Mouse (Mus musculus) left cerebral cortex, adult 11 months (tissue): Measurements from ENCODE around the gene Pik3r3.
"Not testable (repeated sequence)": the region's sequence is repeated elsewhere in the genome, so short reads cannot be mapped to it uniquely, and the experiment has no call there.

Experiments
- DNase-seq: peaks from one replicate; pipeline ENCODE4 v3.0.0; 2022; ENCODE audit warnings: low spot score

The Pik3r3 gene

DNA sequence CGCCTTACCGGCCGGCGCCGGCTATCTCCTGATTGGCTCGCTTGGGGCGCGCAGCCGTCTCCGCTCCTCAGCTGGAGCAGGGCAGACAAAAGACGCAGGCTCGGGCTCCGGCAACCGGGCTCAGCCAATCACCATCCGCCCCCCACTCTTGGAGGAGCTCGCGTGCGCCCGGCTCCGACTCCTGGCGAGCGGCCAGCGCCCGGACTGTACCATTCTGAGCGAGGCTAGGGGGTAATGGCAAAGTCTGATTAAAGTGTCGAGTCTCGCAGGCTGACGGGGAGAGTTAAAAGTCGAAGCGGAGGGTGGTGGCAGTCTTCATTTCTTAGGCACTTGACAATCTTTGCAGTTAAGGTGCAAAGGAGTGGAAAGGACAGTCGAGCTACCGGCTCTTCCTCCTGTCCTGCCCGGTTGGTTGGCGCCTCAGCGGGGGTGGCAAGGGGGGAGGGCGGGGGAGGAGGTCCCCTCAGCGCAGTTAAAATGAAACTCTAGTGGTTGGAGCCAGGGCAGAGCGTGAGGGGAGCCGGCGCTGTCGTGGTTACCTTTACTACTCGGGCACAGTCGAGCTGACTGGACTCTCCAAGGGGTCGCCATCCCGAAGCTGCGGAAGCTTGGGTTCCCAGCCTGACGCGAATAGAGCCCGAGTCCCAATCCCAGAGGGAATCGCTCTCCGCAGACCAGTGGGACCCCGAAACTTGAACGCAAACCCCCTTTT is at the start of gene Pik3r3:
Pik3r3 (plus strand) TSS at position 479 of the 712 bp plus-strand sequence.
- DNase-seq, result peak; percentile 98

DNA sequence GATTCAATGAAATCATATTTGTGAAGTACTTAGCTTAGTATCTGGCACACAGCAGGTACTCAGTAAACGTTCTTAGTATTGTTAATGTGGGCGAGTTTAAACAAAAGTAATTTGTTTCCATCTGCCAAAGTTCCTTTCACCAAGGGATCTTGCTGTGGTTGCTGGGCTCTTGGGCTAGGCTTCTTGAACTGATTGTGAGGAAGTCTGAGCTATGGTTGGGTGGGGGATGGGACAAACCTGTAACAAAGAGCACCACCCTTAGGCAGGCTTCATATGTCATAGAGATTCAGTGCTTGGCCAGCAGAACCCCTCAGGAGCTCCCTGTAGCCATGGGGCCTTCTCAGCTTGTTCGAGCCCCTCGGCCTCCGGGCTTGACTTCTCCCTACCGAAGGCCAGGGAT is 48.3 kb upstream of the Pik3r3 start, which contains the start of the genes 1700042G07Rik and Gm49337:
1700042G07Rik (plus strand) TSS at position 301 of the 400 bp plus-strand sequence.
Gm49337 (plus strand) TSS at position 313 of the 400 bp plus-strand sequence.
- DNase-seq, result no peak

DNA sequence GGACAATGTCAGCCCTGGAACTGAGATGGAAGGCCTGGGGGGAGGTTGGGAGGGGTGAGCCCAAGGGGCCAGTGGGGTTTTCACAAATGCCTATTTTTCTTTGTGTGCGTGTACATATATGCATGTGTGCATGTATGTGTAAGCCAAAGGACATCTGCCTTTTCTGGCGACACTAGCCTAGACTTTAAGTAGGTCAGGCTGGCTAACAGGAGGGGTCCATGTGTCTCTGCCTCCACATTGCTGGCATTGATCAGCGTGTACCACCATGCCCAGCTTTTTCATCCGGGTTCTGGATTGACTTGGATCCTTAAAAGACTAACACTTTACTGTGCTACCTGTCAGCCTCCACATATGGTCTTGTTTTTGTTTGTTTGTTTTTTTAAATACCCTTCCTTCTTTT is 47.7 kb upstream of the Pik3r3 start:
- no peak for DNase-seq

DNA sequence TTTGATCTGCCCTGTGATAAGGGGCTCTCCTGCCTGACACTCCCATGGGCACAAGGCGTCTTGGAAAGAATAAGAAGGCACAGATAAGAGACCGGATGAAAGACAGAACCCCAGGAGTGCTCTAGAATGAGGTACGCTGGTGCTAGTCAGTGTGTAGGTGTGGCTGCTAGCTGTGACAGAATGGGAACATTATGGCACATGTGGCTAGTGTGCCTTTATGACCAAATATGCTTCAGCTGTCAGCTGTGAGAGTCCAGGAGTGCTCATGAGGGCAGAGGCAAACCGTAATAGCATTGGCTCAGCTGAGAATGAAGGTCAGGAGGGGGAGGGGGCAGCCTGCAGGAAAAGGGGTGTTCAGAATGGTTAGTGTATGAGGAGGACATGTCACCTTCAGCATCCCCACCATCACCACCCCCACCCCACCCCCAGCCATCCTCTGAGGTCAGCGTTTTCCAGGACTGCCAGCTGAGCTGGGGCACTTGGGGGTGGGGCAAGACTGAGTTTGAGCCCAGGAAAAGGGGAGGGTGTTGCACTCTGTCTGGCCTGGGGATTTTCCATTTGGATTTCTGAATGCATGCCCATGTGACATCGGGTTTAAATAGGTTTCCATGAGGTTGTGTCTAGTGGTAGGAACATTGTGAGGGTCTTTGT is 46.8 kb upstream of the Pik3r3 start:
- no peak for DNase-seq

DNA sequence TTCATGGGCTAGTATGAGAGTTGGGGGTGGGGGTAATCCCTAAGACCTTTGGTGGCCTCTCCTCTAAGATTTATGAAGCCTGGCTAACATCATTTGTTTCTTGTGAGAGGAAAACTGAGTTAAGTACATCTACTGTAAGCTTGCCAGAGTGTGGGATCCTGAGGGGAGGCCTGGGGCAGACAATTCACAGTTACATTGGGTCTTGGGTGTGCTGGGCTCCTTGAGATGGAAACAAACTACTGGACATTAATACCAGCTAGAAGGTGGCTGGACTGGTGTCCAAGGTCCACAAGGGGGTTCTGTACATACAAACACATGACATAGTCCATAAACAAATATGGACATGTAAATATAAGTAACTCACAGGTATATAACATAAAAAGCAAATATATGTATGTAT is 46.3 kb upstream of the Pik3r3 start:
- no peak for DNase-seq

DNA sequence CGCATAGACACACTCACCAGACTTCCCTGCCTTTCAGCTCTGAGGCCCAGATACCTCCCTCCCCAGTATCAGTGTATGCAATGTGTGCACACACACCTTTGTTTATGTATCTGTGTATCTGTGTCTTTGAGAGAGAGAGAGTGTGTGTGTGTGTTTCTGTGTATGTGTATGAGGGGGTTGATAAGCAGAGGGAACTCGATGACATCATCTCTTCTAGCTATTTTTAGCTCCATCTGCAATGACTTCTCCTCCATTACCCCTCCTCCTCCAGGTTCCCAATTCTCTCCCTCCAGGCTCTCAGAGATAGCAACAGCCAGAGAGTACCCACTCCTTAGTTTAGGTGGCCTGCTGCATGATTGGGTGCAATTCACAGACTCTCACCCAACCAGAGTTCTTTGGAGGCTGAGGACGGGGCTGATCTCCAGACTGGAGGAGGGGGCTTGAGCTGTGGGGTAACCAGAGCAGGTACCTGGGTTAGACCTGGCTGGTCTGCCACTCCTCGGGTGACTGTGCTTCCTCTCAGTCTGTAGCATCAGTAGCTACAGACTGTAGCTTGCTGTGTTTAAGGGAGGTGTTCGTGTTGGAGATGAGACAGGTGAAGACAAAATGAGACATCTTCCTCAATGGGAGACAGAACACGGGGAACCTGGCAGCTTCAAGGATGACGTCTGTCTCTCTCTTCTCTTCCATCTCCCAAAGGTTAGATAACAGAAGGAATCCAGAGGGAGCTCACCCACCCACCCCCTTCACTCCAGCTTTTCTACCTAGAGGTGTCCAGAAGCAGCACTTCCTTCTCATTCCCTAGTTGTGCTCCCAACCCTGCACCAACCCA is 45.5 kb upstream of the Pik3r3 start:
- DNase-seq, result no peak

DNA sequence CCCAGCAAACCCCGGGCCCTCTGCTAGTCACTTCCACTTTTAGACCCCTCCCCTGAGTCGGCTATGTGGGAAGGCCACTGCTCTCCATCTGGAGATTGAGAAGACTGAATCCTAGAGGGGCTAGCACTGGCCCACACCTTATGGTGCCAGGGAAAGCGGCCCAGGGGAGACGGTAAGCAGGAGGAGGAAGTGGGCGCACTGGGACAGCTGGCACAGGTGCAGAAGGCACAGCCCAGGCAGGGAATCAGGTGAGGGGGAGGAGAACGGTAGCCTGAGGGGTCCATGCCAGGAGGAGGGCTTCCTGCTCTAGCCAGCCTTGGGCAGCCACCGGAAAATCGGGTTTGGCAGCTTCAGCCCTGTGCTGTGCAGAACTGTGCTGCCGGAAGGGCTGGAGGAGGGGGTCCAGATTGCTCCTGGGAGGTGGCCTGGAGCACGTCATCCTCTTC is 44.9 kb upstream of the Pik3r3 start:
- no peak for DNase-seq

DNA sequence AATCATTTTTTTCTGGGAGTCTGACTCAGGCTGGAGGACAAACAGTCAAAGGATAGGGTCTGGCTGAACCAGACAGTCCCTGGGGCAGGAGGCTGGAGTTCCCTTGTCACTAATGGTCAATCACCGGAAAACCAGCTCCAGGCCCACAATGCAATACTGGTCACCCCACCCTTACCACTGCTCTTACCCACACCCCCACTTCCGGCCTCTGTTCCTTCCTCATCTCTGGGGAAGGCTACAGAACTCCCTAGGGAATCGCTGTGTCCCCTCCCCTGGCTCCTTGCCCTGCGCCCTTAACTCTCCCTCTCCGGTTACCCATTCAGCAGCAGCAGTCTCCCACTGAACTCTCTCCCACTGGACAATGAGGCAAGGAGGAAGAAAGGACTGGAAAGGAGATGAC is 44.3 kb upstream of the Pik3r3 start:
- DNase-seq, result no peak

DNA sequence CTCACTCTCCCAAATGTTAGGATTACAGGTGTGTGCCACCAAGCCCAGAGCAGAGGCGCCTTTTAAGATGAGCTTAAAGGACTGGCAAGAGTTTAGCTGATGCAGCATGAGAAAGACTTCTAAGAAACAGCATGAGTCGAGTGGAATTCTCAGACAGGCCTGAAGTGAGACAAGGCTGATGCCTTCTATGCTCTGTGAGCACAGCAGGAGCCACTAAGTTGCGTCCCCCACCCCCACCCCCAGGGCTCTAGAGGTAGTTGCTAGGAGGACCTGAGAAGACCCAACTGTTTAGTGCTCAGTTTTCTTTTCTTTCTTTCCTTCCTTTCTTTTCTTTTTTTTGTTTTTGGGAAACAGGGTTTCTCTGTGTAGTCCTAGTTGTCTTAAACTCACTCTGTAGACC is 39.3 kb upstream of the Pik3r3 start:
- no peak for DNase-seq

DNA sequence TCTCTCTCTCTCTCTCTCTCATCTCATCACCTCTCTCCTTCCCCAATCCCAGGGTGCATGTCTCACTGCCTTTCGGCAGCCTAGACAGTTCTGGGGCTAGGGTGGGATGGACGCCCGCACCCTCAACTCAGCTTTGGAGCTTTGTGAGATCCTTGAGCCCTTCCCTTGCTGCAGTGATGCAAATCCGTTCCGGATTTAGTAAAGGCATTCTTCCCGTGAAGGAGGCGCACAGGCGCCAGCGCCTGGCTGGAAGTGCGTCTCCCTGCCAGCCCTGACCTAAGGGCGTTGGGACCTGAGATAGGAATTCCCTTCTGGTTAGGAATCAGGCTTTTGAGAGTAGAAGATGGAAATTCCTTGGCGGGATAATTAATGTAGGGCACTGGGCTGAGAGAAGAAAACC is 38.7 kb upstream of the Pik3r3 start:
- DNase-seq, result no peak

DNA sequence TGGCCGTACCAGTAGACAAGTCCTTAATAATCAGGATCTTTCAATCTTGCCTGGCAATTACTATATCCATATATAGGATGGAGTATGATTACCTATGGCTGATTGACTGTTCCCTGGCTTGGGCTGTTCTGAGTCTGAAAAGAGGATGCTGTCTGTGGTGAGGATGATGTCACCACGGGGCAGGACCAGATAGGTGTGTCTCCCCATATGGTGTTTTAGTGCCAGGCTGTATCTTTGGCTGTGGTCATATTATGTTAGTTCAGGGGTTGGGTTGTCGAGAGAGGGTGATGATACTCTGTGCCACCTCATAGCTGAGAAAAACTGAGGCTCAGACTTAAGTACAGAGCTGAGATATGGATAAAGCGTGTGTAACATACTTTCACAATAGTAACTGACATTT is 36.3 kb upstream of the Pik3r3 start:
- DNase-seq, result no peak

DNA sequence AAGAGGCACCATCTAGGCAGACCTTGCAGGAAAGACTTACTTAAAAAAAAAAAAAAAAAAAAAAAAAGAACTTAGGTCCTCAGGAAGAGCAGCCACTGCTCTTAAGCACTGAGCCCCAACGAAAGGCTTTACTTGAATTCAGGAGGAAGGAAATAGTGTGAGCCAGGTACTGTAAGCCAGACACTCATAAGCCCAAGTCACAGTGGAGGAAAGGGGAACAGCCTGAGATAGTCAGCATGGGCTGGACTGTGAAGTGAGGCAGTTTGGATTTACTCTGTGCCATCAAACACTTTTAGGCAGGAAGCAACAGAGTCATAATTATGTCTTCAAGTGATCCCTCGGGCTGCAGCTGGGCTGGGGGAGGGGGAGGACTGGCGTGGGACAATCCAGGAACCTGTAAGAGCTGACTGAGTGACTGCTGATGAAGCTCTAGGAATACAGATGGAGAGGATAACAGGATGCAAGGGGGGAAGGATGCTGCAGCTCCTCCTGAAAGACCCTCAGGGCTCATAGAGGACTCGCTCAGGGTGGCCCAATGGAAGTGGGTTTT is 29.1 kb upstream of the Pik3r3 start:
- no peak for DNase-seq

DNA sequence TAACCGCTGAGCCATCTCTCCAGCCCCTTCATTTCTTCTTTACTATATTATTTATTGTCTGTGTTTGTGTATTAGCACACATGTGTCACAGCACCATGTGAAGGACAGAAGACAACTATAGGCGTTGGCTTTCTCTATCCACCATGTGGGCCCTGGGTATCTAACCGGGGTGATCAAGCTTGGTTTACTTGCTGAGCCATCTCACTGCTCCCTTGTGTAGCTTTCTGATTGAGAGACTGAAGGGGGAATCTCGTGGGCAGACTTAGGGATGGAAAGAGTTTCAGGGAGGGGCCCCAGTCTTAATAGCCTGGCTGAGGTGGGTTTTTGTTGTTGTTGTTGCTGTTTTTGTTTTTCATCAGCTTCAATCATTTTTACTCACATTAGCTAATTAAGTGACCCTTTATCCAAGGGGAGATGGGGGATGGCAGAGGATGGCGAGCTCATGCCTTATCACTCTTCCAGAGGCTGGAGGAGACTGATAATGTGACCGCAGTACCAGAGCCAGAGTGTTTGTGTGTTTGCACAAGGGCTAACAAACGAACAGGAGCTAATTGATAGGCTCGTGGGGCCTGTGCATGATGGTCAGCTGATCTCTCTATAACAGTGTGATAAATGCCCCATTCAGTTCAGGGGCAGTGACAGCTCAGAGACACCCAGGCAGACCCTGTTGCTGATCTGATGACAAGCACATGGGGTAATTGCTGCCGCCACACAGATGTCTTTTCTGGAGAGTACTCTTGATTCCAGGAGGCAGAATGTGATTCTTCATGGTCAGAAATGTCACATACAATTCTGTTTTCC is 27.6 kb upstream of the Pik3r3 start:
- no peak for DNase-seq

DNA sequence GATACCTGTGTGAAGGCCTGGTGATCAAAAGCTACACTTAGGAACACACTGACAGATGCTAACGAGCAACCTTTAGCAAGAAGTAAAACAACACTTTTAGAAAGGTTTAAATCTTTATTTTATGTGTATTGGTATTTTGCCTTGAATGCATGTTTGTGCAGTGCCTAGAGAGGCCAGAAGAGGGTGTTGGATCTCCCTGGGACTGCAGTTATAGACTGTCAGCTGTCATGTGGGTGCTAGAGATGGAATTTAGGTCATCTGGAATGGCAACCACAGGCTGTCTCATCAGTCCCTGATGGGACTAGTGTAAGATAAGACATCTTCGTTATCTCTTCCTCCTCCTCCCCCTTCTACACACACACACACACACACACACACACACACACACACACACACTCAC is 23.0 kb upstream of the Pik3r3 start:
- no peak for DNase-seq

DNA sequence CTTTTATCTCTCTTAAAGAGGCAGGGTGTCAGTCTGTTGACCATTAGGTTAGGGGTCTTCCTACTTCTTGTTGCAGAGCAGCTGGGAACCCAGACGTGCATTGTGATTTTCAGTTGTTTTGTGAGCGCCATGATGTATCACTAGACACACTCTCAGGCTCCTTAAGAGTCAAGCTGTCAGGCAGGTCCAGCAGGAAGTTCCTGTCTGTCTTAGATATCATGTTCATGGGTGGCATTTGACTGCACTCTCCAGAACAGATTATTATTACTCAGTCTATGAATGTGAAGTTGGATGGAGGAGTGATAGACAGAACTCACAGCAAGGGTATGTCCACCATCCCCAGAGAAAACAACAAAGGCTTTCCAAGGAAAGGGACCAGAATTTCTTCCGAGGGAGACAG is 17.0 kb upstream of the Pik3r3 start:
- DNase-seq, result no peak

DNA sequence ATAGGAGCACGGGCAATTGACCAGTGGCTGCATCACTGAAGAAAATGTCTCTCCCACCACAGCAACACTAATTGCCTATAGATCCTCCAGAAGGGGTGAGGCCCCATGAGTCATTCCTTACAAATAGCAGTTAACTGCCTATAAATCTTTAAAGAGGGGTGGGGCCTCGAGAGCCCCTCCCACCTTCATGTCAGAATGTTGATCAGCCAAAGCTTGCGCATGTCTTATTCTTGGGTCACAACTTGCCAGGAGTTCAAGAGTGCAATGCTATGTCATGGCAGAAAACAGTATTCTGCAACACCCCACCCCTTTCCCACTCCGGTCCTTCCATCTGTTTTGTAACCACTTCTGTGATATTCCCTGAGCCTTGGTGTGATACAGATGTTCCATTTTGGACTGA is 14.9 kb upstream of the Pik3r3 start:
- no peak for DNase-seq

DNA sequence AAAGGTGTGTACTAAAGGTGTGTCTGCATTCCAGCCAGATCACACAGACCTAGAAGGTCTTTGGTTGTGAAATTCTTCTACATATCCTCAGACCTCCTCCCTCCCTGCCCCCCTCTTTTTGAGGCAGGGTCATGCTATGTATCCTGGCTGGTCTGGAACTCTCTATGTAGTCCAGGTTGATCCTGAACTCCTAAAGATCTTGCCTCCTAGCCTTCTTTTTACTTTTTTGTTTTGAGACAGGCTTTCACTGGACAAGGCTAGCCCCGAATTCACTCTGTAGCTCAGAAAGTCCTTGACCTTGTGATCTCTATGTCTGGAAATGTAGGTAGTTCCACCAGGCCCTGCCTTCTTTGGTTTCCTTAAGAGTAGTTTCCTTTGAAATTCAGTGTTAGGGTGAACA is 12.5 kb upstream of the Pik3r3 start:
- no peak for DNase-seq

DNA sequence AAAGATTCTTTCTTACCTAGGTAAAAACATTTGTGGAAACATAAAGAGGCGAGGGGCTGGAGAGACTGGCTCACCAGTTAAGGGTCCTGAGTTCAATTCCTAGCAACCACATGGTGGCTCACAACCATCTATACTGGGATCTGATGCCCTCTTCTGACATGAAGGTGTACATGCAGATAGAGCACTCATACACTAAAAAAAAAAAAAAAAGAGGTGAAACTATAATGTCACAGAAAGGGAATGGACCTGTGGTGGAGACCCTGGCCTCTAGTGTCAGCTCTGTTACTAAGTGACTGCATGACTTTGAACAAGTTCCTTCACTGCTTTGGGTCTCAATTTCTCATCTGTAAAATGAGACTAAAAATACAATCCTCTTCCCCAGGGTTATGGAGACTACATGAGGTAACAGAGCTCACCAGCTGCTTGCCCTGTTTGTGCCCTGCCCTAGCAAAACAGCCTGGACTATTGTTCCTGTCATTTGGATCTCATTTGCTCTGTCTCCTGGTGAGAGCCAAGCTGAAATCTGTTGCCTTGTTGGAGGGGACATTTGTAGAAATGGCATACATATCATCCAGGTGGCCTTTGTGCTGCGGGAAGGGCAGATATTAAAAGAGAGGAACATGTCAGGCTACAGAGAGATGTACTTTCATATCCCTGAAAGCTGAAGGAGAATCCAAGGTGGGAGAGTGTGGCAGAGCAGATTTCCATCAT is 5.4 kb upstream of the Pik3r3 start:
- DNase-seq, result no peak

DNA sequence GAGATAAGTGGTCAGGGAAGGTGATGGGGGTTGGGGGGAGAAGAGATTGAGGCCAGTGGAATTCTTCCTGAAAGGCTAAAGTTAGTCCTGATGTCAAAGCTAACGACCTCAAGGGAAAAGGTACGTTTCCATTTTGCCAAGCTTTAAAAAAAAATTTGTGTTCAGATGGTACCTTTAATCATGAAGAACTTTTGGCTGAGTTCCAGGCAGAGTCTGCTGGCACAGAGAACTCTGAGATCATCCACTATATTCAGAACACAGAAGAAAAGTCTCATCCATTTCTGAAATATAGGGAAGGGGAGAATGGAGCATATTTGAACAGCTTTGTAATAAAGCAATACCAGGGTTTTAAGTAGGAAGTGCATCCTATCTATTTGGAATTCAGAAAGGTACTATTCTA is 4.4 kb upstream of the Pik3r3 start:
- peak; percentile 16 for DNase-seq

DNA sequence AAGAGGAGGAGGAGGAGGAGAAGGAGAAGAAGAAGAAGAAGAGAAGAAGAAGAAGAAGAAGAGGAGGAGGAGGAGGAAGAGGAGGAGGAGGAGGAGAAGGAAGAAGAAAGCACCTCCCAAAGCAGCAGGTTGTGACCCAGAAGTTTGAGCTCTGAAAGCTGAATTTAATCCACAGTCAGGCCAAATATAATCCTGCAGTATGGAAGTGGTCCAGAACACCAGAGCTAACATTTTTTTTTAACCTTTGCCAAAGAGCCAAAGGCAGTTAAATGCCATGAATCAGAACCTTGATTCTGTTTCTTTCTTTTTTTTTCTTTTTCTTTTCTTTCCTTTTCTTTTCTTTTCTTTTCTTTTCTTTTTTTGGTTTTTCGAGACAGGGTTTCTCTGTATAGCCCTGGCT is 3.8 kb upstream of the Pik3r3 start:
- DNase-seq, result not testable (repeated sequence)

DNA sequence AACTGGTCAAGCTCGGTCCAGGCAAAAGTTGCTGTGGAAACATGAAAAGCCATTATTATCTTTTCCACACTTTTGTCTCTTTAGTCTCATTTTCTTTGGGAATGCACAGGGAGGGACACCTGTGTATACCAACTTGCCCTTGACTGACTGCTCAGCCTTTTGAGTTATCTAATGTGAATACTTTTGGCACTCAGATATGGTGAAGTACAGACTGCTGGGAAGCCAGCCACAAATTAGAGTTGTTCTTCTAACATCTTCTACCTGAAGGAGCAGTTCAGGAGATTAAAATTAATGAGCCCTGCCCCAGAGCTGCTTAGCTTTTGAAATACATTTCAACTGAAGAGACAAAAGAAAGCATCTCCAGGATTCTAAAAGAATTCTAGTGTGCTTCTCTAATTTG is 2.4 kb upstream of the Pik3r3 start:
- no peak for DNase-seq
